ENCODE assay signal across 1 mouse cellular context in the genomic region with DNA sequence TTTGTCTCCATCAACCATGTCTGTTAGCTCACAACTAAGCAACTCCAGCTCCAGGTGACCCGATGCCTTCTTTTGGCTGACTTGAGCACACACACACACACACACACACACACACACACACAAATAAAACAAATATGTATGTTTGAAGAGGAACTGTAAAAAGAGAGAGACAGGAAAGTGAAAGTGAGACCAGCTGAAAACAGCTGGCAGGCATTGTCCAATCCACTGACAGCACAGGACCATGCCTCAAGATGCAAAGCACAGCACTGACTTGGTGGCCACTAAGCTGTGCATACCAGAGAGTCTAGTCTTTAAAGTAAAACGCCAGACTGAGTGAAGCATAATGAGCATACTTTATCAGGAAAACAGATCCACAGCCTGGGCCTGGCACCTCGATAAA.
TF ChIP-seq lines count a peak whose summit lies in the region.

No protein-coding gene starts in this region.

TF ChIP-seq in CH12.LX, 34 proteins besides CTCF, POLR2A, EP300 and RAD21 (continued from another document):
- no peak for TF ChIP-seq CHD2 (IDR thresholded peaks at IDR 0.05; ENCODE audit: low read length)
- no peak for TF ChIP-seq ZKSCAN1 (IDR thresholded peaks at IDR 0.05; ENCODE audit: borderline replicate concordance, low read depth, low read length)
- TF ChIP-seq E2F4 (IDR thresholded peaks at IDR 0.05; ENCODE audit: insufficient replicate concordance, low read depth, low read length) = no peak
- no peak for TF ChIP-seq UBTF (IDR thresholded peaks at IDR 0.05; ENCODE audit: low read depth, low read length)
- TF ChIP-seq MXI1 (IDR thresholded peaks at IDR 0.05; ENCODE audit: low read depth, low read length) = 0 out of 2 replicates have a peak, but pooled peaks have one; percentile 25
